Mouse (Mus musculus): ENCODE results near the gene Hsd17b1.

Hsd17b1 gene

GRCm38 (mm10) chr11:101060126-101060525 lies 18.1 kb upstream of the Hsd17b1 start:
- peak; percentile 80 for DNase-seq (ENCODE audit: low spot score)

- DNase-seq (ENCODE audit: low spot score) = no peak
Measured at GRCm38 (mm10) chr11:101061049-101061448, 17.2 kb upstream of the Hsd17b1 start.

- DNase-seq (ENCODE audit: low spot score) = no peak
Measured at GRCm38 (mm10) chr11:101062165-101062884, 15.9 kb upstream of the Hsd17b1 start.

DNA sequence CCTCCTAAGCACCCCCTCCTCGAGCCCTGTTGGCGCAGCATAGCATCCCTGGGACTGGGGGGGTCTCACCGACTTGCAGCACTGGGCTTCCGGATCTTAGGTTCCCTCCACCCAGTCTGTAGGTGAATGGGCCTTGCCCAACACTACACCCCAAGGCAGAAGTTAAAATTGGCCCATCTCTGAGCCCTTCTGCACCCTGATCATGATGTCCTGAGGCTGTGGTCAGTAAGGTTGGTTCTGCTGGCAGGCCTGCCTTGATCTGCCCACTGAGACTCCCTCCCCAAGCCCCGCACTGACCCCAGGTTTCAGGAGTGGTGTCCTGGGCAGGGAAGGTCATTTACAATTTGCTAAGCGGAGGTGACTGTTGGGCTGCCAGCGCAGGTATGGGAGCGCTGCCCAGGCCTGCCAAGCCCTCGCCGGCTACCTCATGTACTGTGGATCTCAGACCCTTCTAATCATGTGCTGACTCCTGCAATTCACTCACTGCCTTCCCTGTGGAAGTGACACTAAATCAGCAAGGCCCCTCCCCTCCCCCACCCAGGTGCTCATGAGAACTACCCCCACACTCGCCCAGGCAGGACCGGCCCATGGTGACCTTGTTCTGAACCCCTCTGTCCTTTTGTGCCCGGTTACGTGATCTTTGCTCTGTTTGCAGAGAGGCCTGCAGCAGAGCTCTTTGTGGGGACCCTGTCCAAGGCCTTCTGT lies 15.1 kb upstream of the Hsd17b1 start:
- no peak for DNase-seq (ENCODE audit: low spot score)

- peak; percentile 68 for DNase-seq (ENCODE audit: low spot score)
Measured at GRCm38 (mm10) chr11:101063676-101064327, 14.4 kb upstream of the Hsd17b1 start.

GRCm38 (mm10) chr11:101064462-101064861 lies 13.7 kb upstream of the Hsd17b1 start:
- no peak for DNase-seq (ENCODE audit: low spot score)

DNA sequence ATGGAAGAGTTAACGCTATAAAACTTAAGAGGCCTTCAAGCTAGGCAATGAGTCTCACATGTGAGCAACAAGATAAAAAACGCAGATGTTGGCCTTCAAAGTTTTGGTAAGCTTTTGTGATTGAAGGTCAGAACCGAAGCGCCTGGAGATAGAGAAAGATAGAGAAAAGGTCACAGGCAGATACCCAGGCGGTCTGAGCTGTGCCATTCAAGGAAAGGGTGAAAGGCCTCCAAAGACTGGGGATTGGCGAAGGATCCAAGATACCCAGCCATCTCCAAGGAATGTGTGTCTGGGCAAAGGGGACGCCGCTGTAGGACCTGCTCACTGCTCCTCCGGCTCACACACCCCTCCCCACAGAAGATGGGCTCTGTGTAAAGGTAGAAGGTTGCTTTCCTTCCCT lies 13.2 kb upstream of the Hsd17b1 start:
- no peak for DNase-seq (ENCODE audit: low spot score)

DNA sequence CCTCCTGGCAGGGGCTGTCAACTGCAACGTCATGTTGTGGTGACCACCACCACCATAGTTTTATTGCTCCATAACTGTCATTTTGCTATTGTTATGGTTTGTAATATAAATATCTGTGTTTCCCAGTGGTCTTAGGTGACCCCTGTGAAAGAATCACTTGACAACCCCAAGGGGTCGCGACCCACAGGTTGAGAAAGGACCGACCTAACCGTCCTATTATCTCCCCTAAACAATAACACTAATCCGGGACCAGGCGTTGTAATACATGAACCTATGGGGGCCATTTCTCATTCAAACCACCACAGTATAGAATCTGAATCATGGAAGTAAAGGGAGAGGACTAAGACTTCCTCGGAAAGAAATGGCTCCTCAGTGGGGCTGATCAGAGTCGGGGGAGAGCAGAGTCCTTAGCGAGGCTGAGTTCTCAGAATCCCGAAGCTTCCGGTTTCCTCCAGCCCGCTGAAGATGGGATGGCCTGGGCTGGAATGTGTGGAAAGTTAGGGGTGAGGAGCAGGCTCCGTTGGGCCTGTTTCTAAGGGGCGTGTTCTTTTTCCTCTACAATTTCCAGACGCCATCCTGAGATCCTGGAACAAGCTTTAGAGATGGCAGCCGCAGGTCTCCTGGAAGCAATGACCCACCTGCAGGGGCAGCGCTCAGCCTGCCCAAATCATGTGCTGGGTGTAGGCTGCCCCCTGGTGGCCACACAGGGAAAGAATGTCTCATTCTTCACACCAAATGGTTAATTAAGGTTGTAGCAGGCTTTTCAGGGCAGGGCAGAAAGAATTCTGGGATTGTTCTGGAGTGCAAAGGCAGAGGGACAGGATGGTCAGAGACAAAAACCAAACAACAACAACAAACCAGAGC lies 11.4 kb upstream of the Hsd17b1 start:
- peak; percentile 91 for DNase-seq (ENCODE audit: low spot score)

DNA sequence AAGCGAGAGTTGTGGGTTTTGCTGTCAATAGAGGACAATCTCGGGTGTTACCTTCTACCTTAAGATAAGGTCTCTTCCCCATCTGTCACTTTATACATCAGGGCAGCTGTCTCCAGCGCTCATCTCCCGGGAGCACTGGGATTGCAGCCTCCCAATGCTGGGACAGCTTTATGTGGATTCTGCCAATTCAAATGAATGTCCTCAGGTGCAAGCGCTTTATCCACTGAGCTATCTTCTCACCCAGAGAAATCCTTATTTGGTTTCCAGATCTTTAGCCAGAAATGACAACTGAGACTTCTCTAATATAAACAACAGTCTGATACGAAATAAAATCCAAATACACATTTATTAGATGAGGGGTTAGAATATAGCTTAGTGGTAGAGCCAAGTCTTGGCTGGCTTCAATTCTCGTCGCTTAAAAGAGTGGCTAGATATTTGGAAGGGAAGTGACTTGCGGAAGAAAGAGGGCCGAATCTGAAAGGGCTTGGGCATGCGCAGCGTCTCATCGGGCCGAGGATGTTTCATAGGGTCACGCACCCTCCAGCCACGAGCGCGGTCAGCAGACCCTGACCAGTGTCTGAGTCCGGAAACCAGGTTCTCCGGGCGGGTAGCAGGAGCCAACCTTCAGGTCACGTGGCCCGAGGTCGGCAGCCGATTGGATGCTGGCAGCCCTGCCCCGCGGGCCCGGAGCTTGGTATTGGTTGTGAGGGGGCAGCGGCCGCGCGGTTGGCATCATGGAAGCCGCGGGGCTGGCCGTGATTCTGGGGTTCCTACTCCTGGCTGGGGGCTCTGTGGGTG lies 8.6 kb upstream of the Hsd17b1 start, which contains the start of gene Naglu:
Naglu (plus strand) TSS at position 622 of the 798 bp plus-strand sequence.
- DNase-seq (ENCODE audit: low spot score) = peak; percentile 96

GRCm38 (mm10) chr11:101070189-101070527 lies 8.1 kb upstream of the Hsd17b1 start:
- no peak for DNase-seq (ENCODE audit: low spot score)

DNA sequence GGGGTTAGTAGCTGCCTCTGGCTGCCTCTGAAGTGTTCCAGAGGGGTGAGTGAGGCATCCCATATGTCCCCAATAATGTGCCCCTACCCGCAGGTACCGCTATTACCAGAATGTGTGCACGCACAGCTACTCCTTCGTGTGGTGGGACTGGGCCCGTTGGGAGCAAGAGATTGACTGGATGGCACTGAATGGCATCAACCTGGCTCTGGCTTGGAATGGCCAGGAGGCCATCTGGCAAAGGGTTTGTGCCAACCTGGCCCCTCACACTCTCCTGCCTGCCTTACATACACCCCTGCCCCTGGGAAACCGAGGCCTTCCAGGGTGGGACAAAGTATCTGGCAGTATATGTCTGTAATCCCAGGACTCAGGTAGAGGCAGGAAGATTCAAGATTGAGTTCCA lies 7.2 kb upstream of the Hsd17b1 start:
- DNase-seq (ENCODE audit: low spot score) = no peak

DNA sequence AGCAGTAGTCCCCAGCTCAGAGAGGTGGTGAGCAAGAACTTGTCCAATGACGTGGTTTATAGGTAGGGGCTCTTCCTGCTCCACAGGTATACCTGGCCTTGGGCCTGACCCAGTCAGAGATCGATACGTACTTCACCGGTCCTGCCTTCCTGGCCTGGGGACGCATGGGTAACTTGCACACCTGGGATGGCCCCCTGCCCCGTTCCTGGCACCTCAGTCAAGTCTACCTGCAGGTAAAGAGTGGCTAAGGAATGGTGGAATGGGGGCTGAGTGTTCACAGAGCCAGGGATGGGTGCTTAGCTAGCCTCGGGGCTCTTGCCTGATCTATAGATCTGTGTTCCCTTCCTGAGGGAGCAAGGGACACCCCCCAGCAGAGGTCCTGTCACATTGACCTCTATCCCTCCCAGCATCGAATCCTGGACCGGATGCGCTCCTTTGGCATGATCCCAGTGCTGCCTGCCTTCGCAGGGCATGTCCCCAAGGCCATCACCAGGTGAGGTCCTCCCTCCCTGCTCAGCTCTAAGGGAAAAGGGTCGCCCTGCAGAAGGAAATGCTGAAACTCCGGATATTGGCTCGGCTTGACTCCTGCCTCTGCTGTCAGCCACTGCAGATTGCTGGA lies 6.3 kb upstream of the Hsd17b1 start:
- DNase-seq (ENCODE audit: low spot score) = no peak

DNA sequence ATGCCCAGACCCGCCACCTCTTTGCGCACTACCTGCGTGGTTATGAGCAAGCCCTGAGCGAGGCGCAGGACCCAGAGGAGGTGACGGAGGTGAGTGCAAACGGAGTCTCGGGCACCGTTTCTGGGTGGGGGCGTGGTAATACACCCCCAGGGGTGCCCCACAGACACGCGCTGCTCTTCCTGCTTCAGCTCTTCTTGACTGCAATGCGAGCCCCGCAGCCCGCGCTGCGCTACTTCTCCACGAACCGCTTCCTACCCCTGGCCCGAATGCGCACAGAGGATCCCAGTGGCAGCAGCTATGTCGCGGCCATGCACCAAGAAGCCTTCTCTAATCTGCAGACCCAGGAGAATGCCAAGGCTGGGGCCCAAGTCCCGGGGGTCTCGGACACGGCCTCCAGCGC lies 1.5 kb downstream of the Hsd17b1 start:
- no peak for DNase-seq (ENCODE audit: low spot score)

- DNase-seq (ENCODE audit: low spot score) = no peak
Measured at GRCm38 (mm10) chr11:101080421-101080820, 2.2 kb downstream of the Hsd17b1 start.

- no peak for DNase-seq (ENCODE audit: low spot score)
Measured at GRCm38 (mm10) chr11:101081659-101082058, 3.4 kb downstream of the Hsd17b1 start.

DNA sequence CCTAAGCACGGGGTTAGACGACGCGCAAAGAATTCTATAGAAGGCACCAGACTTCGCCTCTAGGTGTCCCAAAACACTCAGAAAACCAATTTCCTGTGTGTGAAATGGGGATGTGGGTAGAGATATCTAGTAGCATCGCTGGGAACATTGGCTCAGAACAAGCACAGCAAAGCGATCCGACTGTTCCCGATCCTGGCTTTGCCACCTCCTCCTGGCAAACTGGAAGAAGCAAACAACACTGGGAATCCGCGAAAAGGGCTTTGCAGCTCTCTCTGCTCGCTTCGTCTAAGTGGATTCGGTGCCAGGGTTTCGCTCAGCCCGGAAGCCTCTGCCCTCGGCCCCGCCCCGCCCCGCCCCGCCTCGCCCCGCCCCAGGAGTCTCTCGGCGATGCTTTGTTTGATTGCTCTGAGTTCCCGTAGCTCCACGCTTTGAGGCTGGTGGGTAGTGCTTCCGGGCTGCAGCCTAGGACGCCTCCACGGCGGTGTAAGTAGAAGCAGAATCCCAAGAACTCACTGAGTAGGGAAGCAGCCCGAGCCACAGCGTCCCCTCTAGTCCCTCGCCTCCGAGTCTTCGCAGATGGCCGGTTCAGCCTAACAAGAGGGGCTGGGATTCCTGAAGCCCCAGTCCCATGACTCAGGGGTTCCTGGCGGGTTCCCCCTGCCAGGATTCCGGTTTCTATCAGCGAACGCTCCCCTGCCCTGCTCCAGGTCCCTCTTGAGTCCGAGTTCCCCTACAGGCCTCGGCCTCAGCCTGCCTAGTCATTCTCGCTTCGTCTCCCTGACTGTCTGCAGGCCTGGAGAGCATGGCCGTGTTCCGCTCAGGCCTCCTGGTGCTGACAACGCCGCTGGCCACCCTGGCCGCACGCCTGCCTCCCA lies 4.2 kb downstream of the Hsd17b1 start, which contains the start of gene Coasy:
Coasy (plus strand) TSS at position 358 of the 875 bp plus-strand sequence.
- peak; percentile 86 for DNase-seq (ENCODE audit: low spot score)

- no peak for DNase-seq (ENCODE audit: low spot score)
Measured at GRCm38 (mm10) chr11:101083083-101083697, 5.0 kb downstream of the Hsd17b1 start.

- DNase-seq (ENCODE audit: low spot score) = no peak
Measured at GRCm38 (mm10) chr11:101084246-101084645, 6.0 kb downstream of the Hsd17b1 start.

DNA sequence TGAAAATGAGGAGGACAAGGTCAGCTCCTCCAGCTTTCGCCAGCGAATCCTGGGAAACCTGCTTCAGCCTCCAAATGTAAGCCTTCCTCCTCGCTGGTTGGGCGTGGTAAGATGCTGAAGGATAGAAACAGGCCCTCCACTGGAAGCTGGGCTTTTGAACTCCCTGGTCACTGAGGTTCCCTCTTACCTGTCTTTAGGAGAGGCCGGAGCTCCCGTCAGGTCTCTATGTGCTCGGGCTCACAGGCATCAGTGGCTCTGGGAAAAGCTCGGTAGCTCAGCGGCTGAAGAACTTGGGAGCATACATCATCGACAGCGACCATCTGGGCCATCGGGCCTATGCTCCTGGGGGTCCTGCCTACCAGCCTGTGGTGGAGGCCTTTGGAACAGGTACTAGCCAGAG lies 6.6 kb downstream of the Hsd17b1 start:
- no peak for DNase-seq (ENCODE audit: low spot score)

Measured in testis, postnatal 10 days (tissue).